Mouse (Mus musculus): ENCODE measurements at regions not wholly inside any gene's neighbourhood (a gene's known extent, or its start where the extent isn't known, plus 50 kb on each side); places are given as distances from the start of the nearest gene placed in this dataset.

DNA sequence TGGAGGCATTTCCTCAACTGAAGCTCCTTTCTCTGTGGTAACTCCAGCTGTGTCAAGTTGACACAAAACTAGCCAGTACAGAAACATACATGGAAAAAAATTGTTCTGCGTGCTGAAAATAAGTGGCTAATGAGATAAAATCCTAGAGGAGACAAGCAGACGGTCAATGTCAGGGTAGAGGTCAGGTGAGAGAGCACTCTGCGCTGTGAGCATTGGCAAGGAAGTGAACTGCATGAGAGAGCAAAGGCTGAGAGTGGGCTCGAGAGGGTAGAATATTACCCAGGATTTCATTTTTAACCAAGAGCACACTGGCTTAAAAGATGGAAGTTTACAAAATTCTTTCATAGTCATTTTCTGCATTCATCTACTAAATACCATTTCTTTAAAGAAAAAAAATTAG is 439.2 kb downstream of the Tns1 start:
- WGBS, result 76% methylated on average over 4 of the region's 4 CpGs

DNA sequence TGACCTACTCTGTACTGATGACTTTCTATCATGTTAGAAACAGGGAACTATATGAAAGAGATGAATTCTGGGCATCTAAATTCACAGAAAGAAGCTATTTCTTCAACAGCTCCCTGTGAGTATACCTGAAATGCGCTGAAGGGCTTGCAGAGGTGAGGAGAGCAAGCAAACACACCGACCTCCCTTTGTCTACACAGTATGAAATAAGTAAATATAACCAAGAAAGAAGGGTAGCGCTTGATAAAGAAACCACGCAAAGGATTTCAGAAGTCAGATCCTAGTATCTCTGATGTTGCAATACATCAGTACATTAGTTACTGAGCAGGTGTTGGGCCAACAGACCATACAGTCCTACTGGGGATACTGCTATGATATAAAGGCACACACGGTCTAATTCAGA is 440.1 kb downstream of the Tns1 start:
- no peak overlapping the region for H3K4me3 ChIP-seq (ENCODE audit: low read length)
- no peaks in the 10 kb centered on the region for H3K9me3 ChIP-seq (ENCODE audit: control insufficient read depth, low read length)
- H3K9ac ChIP-seq (ENCODE audit: low read depth, low read length), result no peak overlapping the region
- ATAC-seq, result peak; percentile 16; the same call in 1 of the 2 replicates
- H3K36me3 ChIP-seq (ENCODE audit: control insufficient read depth, insufficient read depth, low read length), result no peaks in the 10 kb centered on the region
- peaks cover 8% of the 10 kb centered on the region; the same call in 1 of the 2 replicates for H3K4me1 ChIP-seq (ENCODE audit: control insufficient read depth, insufficient read depth, low read length)
- H3K27me3 ChIP-seq (replicated peaks; ENCODE audit: control insufficient read depth, insufficient read depth, low read length), result no peaks in the 10 kb centered on the region
- 0 out of 2 replicates have a peak overlapping the region, but pooled peaks have one; percentile 14 for H3K27ac ChIP-seq (ENCODE audit: low read length)
- no peak overlapping the region for H3K4me2 ChIP-seq (ENCODE audit: low read depth, low read length)
- 63% methylated on average over 5 of the region's 5 CpGs for WGBS

More for the DNA sequence above, 439.2 kb downstream of the Tns1 start:
- Histone ChIP-seq H3K4me3 (ENCODE audit: low read length) (no peak overlapping the region), H3K36me3 (ENCODE audit: control insufficient read depth, insufficient read depth, low read length) (no peaks in the 10 kb centered on the region), H3K9ac (ENCODE audit: low read depth, low read length) (no peak overlapping the region), H3K9me3 (ENCODE audit: control insufficient read depth, low read length) (no peaks in the 10 kb centered on the region), H3K27me3 (replicated peaks; ENCODE audit: control insufficient read depth, insufficient read depth, low read length) (no peaks in the 10 kb centered on the region), H3K4me2 (ENCODE audit: low read depth, low read length) (no peak overlapping the region), H3K27ac (ENCODE audit: low read length) (no peak overlapping the region), H3K4me1 (ENCODE audit: control insufficient read depth, insufficient read depth, low read length) (peaks cover 8% of the 10 kb centered on the region; the same call in 1 of the 2 replicates)
- no peak for ATAC-seq

DNA sequence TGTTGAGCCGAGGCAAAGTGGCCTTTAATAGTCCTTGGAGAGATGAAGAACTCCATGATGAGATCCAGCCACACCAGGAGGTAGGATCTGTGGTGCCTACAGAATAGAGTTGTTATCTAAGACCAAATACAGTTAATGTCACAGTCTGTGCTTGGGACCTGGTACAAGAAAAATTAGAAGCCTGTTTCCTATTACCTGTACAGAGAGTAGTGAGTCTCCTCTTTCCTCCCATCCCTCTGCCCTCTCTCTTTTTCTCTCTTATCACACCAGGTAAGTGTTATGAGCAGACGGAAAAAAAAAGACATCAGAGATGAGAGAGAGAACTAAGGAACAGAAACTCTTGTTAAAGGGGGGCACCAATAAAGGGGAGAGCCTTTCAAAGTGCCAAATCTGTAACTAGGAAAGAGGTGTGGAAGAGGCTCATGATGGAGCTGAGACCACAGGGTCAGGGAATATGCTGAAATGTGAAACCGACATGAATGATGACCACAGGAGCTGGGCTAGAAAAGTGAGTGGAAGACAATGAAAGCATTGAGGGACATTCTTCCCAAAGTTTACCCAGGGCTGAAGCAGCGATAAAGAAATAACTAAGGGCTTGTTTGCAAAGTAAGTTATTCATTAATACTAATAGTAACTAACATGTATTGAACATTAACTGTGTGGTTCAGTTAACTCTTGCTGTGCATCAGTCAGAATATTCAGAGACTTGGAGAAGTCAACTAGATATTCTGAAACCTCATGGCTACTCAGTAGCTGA is 440.9 kb downstream of the Tns1 start:
- WGBS, result 60% methylated on average over 4 of the region's 4 CpGs
- peak; percentile 59 for ATAC-seq
- no peak overlapping the region for H3K4me3 ChIP-seq (ENCODE audit: low read length)
- peak overlapping the region; percentile 46; the same call in 1 of the 2 replicates for H3K27ac ChIP-seq (ENCODE audit: low read length)
- H3K36me3 ChIP-seq (ENCODE audit: control insufficient read depth, insufficient read depth, low read length), result no peaks in the 10 kb centered on the region
- no peaks in the 10 kb centered on the region for H3K27me3 ChIP-seq (replicated peaks; ENCODE audit: control insufficient read depth, insufficient read depth, low read length)
- no peak overlapping the region for H3K9ac ChIP-seq (ENCODE audit: low read depth, low read length)
- peaks cover 8% of the 10 kb centered on the region; the same call in 1 of the 2 replicates for H3K4me1 ChIP-seq (ENCODE audit: control insufficient read depth, insufficient read depth, low read length)
- no peaks in the 10 kb centered on the region for H3K9me3 ChIP-seq (ENCODE audit: control insufficient read depth, low read length)
- H3K4me2 ChIP-seq (ENCODE audit: low read depth, low read length), result no peak overlapping the region

DNA sequence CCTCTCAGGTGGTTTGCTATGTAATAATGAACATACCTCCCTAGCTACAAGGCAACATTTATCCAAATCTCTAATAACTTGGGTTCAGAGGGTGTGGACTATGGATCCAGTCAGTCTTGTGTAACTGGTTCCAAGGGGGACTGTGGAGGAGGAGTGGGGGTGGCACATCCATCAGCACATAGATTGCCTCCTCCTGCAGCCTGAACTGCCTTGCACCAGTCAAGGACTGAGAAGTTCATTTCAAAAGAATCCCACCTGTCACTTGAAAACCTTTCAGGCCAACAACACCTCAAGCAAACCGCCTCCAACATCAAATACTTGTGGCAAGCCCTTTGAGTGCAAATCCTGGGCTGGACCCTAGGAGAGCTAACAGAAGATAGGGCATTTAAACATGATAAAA is 442.6 kb downstream of the Tns1 start:
- 41% methylated on average over 1 of the region's 1 CpGs for WGBS
- Histone ChIP-seq H3K27me3 (replicated peaks; ENCODE audit: control insufficient read depth, insufficient read depth, low read length) (no peaks in the 10 kb centered on the region), H3K4me2 (ENCODE audit: low read depth, low read length) (no peak overlapping the region), H3K27ac (ENCODE audit: low read length) (no peak overlapping the region), H3K36me3 (ENCODE audit: control insufficient read depth, insufficient read depth, low read length) (no peaks in the 10 kb centered on the region), H3K9ac (ENCODE audit: low read depth, low read length) (no peak overlapping the region), H3K4me1 (ENCODE audit: control insufficient read depth, insufficient read depth, low read length) (peaks cover 8% of the 10 kb centered on the region; the same call in 1 of the 2 replicates), H3K9me3 (ENCODE audit: control insufficient read depth, low read length) (no peaks in the 10 kb centered on the region), H3K4me3 (ENCODE audit: low read length) (no peak overlapping the region)
- peak; percentile 73 for ATAC-seq

DNA sequence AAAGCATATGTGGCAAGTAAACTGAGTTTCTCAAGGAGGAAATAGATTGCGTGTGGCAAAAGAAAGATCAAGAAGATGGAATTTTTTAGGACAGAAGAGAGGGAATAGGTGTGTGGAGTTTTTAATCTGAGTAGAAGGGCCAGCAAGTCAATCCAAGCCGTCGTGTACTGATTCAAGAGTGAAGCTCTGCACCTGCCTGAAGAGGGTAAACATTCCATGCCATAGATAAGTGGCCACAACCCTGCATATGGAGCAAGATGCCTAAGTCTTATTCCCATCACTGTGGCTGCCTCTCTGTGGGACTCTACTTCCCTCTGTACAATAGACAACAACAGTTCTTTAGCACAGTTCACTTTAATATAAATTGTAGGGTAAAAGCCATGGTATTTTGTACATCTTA is 443.4 kb downstream of the Tns1 start:
- no peak overlapping the region for H3K27ac ChIP-seq (ENCODE audit: low read length)
- peaks cover 8% of the 10 kb centered on the region; the same call in 1 of the 2 replicates for H3K4me1 ChIP-seq (ENCODE audit: control insufficient read depth, insufficient read depth, low read length)
- WGBS, result 74% methylated on average over 3 of the region's 3 CpGs
- ATAC-seq, result no peak
- no peak overlapping the region for H3K4me2 ChIP-seq (ENCODE audit: low read depth, low read length)
- 0 out of 2 replicates have a peak, but pooled peaks cover 3% of the 10 kb centered on the region for H3K9me3 ChIP-seq (ENCODE audit: control insufficient read depth, low read length)
- H3K36me3 ChIP-seq (ENCODE audit: control insufficient read depth, insufficient read depth, low read length), result no peaks in the 10 kb centered on the region
- no peak overlapping the region for H3K4me3 ChIP-seq (ENCODE audit: low read length)
- no peaks in the 10 kb centered on the region for H3K27me3 ChIP-seq (replicated peaks; ENCODE audit: control insufficient read depth, insufficient read depth, low read length)
- H3K9ac ChIP-seq (ENCODE audit: low read depth, low read length), result no peak overlapping the region

DNA sequence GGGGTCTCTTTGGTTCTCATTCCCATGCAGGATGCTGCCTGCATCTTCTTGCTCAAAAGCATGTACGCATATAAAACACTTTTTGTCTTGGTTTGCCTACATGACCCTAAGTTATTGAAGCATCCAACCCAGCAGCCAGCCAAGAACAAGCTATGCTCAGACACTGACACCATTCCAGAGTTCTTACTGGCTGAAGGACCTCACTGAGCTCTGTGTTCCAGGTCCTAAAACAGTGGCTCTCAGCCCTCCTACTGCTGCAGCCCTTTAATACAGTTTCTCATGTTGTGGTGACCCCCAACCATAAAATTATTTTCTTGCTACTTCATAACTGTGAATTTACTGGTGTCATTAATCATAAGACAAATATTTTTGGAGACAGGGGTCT is 450.4 kb downstream of the Tns1 start:
- Histone ChIP-seq H3K27me3 (replicated peaks; ENCODE audit: control insufficient read depth, insufficient read depth, low read length) (no peaks in the 10 kb centered on the region), H3K9ac (ENCODE audit: low read depth, low read length) (no peak overlapping the region), H3K36me3 (ENCODE audit: control insufficient read depth, insufficient read depth, low read length) (no peaks in the 10 kb centered on the region), H3K27ac (ENCODE audit: low read length) (no peak overlapping the region), H3K4me3 (ENCODE audit: low read length) (no peak overlapping the region), H3K9me3 (ENCODE audit: control insufficient read depth, low read length) (0 out of 2 replicates have a peak, but pooled peaks cover 3% of the 10 kb centered on the region), H3K4me1 (ENCODE audit: control insufficient read depth, insufficient read depth, low read length) (no peaks in the 10 kb centered on the region), H3K4me2 (ENCODE audit: low read depth, low read length) (no peak overlapping the region)
- WGBS, result 88% methylated on average over 1 of the region's 1 CpGs
- ATAC-seq, result no peak

DNA sequence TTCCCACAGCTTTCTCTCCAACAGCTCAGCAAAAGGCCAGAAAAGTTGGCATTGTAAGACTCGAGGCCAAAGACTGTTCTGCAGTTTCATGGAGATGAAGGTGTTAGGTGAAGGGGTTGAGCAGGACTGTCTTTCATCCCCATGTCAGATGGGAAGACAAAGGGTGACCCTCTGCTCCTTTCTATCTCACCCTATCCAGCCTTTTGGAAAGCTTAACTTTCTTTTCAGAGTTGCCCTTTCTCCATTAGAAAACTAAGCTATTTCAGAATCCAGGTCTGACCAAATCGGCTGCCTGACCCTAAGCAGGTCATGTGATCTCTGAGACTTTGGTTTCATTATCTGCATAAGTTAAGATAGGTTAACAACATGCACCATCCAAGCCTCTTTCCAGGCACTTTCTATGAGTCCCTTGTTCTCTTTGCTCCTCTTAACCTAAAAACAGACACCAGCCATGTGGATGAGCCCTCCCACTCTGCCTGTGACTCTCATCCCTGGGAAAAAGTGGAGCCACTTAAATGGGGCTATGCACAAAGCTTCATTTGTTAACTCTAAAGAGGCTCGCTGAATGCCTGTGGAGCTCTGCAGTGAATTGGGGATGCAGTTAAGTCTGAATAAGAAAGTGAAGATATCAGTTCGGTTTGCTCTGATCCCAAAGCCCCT is 450.9 kb downstream of the Tns1 start:
- no peaks in the 10 kb centered on the region for H3K36me3 ChIP-seq (ENCODE audit: control insufficient read depth, insufficient read depth, low read length)
- no peaks in the 10 kb centered on the region for H3K4me1 ChIP-seq (ENCODE audit: control insufficient read depth, insufficient read depth, low read length)
- no peak overlapping the region for H3K27ac ChIP-seq (ENCODE audit: low read length)
- 0 out of 2 replicates have a peak, but pooled peaks cover 3% of the 10 kb centered on the region for H3K9me3 ChIP-seq (ENCODE audit: control insufficient read depth, low read length)
- 51% methylated on average over 4 of the region's 4 CpGs for WGBS
- H3K4me2 ChIP-seq (ENCODE audit: low read depth, low read length), result no peak overlapping the region
- no peak overlapping the region for H3K9ac ChIP-seq (ENCODE audit: low read depth, low read length)
- ATAC-seq, result peak; percentile 33
- H3K4me3 ChIP-seq (ENCODE audit: low read length), result no peak overlapping the region
- no peaks in the 10 kb centered on the region for H3K27me3 ChIP-seq (replicated peaks; ENCODE audit: control insufficient read depth, insufficient read depth, low read length)

DNA sequence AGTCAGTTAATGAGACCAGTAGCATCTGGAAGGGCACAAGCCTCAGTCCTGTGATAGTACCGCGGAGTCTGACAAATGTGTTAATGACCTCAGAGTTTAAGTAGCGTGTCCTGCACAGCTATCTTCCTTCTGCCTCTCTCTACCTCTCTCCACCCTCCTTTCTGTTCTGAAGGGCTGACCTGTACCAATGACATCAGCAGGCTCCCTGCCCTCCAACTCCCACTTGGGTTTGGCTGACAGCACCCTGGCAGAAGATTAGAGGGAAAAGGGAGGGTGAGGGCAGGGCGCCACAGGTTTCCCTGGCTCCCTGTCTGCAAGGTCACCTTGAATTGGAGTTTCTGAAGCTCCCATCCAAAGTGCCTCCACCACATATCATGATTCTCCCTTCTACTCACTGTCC is 452.0 kb downstream of the Tns1 start:
- Histone ChIP-seq H3K4me3 (ENCODE audit: low read length) (no peak overlapping the region), H3K27me3 (replicated peaks; ENCODE audit: control insufficient read depth, insufficient read depth, low read length) (no peaks in the 10 kb centered on the region), H3K9ac (ENCODE audit: low read depth, low read length) (no peak overlapping the region), H3K4me2 (ENCODE audit: low read depth, low read length) (no peak overlapping the region), H3K4me1 (ENCODE audit: control insufficient read depth, insufficient read depth, low read length) (no peaks in the 10 kb centered on the region), H3K36me3 (ENCODE audit: control insufficient read depth, insufficient read depth, low read length) (no peaks in the 10 kb centered on the region), H3K9me3 (ENCODE audit: control insufficient read depth, low read length) (0 out of 2 replicates have a peak, but pooled peaks cover 3% of the 10 kb centered on the region), H3K27ac (ENCODE audit: low read length) (no peak overlapping the region)
- ATAC-seq, result no peak
- WGBS, result 82% methylated on average over 4 of the region's 4 CpGs

DNA sequence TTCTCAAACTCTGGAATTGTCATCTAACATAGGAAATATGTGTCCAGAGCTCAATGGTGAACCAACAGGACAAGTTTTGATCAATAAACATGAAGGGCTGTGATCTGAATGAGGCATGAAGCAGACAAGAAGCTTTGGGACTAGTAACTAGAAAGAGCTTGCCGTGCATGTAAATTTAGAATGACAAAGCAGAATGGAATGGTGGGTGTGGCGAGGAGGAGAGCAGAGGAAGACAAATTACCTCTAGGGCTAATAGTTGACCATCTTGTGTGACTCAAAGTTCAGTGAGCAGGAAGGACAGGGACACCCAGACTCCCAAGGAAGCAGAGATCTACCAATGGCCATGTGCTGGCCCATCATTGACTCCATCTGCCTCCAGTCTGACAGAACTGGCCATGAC is 455.6 kb downstream of the Tns1 start:
- Histone ChIP-seq H3K36me3 (ENCODE audit: control insufficient read depth, insufficient read depth, low read length) (no peaks in the 10 kb centered on the region), H3K4me3 (ENCODE audit: low read length) (no peak overlapping the region), H3K27me3 (replicated peaks; ENCODE audit: control insufficient read depth, insufficient read depth, low read length) (no peaks in the 10 kb centered on the region), H3K4me2 (ENCODE audit: low read depth, low read length) (no peak overlapping the region), H3K9ac (ENCODE audit: low read depth, low read length) (no peak overlapping the region), H3K4me1 (ENCODE audit: control insufficient read depth, insufficient read depth, low read length) (no peaks in the 10 kb centered on the region), H3K27ac (ENCODE audit: low read length) (no peak overlapping the region), H3K9me3 (ENCODE audit: control insufficient read depth, low read length) (no peaks in the 10 kb centered on the region)
- WGBS, result 62% methylated on average over 2 of the region's 2 CpGs
- no peak for ATAC-seq
